Mouse (Mus musculus): Measurements from ENCODE around the gene Psmd14.

The Psmd14 gene

DNA sequence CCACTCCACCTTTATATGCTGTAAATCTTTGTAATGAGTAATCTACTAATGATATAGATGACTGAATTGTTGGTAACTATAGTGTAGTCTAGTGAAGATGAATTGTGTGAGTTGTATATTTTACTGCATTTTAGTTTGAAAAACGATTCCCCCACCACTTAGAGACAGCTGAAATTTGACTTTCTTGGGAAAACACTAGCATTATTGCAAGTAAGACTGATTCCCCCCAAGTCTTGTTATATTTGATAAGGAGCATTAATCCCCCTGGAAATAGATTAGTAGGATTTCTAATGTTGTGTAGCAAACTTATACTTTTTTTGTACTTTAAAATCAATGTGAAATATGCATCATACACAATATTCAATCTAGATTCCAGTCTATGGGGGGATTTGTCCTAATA, 102.0 kb downstream of the Psmd14 start:
- DNase-seq, result no peak

DNA sequence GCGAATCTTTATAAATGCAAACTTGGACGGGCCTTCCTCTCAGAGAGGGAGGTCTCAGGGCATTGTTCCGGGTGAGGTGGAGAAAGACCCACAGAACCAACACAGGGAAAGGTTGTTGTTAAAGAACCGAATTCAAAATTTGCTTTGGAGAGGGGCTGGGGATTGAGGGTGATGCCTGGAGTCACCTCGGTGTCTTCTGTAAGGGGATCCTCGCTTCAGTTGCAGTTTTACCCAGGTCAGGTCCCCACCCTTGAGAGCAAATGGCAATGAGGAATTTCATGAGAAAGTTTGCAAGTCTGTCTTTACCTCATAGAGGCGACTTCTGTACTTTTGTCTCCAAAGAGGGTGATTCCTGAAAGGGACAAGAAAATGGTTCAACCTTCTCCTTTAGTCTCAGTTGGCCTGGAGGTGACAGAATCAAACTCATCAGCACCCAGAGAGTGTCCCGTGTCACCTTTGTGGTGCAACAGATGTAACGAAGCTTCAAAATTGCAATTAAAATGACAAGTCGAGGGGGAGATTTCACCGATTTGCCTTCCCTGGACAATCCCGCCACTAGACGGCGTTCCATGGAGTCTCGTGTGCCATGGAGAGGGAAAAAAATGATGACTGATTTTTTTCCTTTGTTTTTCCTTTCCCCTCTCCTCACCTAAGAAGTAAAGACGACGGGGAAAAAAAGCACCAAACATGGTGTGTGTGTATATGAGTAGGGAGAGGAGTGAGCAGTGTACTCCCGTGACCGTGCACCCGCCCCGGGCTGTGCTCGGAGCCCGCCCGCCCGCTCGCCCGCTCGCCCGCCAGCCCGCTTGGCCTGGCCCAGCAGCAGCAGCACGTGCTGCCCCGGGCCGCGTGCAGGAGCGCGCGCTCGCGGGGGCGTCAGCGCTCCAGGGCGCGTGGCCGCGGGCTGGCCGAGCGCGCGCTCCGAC, 103.3 kb downstream of the Psmd14 start:
- peak in 1 of 2 experiments; percentile 21 for DNase-seq

DNA sequence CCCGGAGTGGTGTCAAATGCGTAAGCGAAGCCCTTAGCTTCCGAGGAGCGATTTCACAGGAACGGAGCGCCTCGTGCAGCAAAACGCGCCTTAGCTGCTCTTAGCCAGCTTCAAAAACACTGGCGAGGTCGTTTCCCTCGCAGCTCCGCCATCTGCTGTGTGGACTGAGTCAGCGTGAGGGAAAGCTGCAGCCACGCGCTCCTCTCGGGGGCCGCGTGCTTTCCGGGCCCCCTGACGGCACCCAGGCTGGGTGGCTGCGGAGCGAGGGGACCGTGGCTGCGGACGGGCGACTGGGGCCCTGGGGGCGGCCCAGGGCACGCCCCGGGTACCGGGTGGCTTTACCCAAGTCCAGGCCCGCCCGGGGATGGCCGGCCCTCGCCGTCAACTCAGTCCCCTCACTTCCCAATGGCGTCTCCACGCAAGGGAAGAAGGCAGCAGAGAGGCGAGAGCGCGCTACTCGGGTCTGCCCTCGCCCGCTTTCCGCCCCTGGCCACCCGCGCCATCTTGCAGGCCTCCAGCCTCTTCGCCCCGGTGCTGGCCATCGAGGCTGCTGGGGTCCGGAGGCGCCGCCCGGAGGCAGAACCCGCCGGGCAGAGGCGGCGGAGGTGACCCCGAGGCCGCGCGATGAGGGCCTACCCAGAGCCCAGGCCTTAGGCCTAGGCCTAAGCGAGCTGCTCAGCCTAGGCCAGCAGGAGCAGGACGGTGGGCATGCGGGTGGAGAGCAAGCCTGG, 104.3 kb downstream of the Psmd14 start:
- peak in 1 of 2 experiments; percentile 23 for DNase-seq

DNA sequence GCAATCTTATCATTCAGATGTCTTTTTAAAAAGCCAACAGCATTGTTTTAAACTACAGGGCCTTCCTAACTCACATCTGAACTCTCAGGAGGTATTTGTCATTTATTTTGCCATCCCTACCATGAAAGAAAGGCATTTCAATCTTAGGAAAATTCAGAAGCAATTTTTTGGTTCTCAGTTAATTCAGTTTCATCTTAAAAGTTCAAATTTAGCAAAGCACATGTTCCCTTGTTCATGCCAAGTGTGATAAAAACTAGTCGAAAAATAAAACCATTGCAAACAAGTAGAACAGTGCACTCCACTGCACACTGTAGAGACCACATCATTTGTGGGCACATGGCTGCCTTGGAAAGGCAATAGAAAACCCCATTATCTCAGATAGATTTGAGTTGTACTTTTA, 106.7 kb downstream of the Psmd14 start:
- DNase-seq, result no peak

DNA sequence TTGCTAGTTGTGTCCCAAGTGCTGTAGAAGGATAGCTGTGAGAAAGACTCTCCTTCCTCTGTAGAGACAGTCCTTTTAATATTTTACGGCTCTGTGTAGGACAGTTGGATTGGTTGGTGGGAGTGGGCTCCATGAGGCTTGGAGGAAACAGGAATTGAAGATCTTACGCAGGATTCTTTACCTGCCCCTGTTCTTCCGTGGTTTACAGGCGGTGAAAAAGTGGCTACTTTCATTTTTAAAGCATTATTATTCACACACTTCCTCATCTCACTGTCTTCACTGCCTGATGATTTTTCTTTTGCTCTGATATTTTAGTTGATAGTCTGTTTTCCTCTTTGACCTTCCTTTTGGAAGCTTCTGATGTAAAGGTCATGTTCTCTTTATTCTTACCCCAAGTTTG, 108.7 kb downstream of the Psmd14 start:
- no peak for DNase-seq

DNA sequence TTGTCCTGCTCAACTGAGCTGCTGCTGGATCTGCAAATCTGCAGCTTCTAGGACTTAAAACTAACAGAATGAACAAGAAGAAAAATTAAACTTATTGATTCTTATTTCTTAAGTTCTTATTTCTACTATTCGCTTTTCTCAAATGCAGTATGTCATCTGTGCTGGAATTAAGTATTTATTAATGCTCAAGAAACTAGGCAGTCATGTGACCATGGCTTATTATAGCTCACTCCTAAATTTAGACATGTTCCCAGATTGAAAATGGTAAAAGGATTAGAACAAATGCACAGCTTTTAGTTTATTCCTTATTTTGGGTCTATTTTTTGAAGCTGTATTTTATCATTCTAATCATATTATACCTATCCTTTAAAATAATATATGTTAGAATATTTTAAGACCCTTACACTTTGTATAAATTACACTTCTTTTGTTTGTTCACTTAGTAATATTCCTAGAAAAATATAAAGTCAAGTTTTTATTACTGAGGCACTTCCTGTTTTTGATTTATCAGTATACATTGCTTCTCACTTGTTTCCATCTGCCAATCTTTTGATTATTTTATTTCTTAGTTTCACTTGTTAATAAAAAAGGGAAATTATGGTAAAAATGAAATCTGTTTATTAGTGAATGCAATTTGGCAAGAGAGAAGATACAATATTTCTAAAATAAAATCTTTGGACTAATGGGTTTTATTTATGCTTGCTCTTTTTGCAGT, 112.1 kb downstream of the Psmd14 start:
- DNase-seq, result no peak

DNA sequence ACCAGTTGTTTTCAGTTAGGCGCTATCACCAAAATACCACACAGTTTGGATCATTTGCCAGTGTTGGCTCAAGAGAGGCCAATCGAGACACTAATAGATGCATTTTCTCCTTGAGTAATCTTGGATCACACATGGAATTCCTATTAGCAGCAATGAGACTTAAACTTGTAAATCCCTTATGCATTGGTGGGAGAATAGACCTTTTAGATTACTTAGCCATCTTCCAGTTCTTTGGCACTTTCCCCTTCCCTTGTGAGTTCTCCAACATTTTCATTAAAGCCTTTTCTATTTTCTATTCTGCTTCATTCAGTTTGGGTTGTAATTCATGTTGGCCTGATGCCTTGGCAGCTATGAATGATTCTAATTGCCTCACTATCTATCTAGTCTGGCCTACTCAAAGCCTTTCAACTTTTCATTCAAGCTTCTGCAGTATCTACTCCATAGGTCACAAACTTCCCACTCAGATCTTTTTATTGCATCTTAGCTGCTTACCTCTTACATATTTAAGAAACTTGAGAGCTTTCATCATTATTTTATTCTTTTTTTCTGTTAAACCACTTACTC, 125.8 kb downstream of the Psmd14 start:
- no peak for DNase-seq
